Mouse (Mus musculus) macrophage (primary cell): ENCODE results near the gene Bcar3. TPM values are rescaled to one million over a fixed set of nuclear protein-coding genes. Genes with fewer than 3 reads are reported as not detected.

Source experiments
- H3K27ac ChIP-seq: fragments of 350-480 bp; formaldehyde crosslinking; 2 replicates; pipeline ENCODE4 v1.9.0; 2021
- H3K36me3 ChIP-seq: fragments of 350-480 bp; formaldehyde crosslinking; 2 replicates; pipeline ENCODE4 v1.9.0; 2021; ENCODE audit errors: inconsistent target
- H3K4me3 ChIP-seq: fragments of 350-480 bp; formaldehyde crosslinking; 2 replicates; pipeline ENCODE4 v1.9.0; 2021; ENCODE audit errors: inconsistent target
- H3K79me2 ChIP-seq: fragments of 350-480 bp; formaldehyde crosslinking; 2 replicates; pipeline ENCODE4 v1.9.0; 2021; ENCODE audit errors: inconsistent target
- WGBS: methylation state at CpG from one replicate; pipeline ENCODE4 v1.1.7; 2026; ENCODE audit warnings: inconsistent platforms; ENCODE audit not compliant: missing documents; 5-methylcytosine and 5-hydroxymethylcytosine counted together
- polyA plus RNA-seq: library from polyadenylated mRNA; stranded (reverse); fragments of 250-400 nt; gene quantifications from 3 replicates; pipeline ENCODE4 v1.2.4, GENCODE M21; 2018; ENCODE audit warnings: inconsistent platforms

Bcar3 gene
- polyA plus RNA-seq, 1 experiment from 2014 or later, result 14.2 TPM

DNA sequence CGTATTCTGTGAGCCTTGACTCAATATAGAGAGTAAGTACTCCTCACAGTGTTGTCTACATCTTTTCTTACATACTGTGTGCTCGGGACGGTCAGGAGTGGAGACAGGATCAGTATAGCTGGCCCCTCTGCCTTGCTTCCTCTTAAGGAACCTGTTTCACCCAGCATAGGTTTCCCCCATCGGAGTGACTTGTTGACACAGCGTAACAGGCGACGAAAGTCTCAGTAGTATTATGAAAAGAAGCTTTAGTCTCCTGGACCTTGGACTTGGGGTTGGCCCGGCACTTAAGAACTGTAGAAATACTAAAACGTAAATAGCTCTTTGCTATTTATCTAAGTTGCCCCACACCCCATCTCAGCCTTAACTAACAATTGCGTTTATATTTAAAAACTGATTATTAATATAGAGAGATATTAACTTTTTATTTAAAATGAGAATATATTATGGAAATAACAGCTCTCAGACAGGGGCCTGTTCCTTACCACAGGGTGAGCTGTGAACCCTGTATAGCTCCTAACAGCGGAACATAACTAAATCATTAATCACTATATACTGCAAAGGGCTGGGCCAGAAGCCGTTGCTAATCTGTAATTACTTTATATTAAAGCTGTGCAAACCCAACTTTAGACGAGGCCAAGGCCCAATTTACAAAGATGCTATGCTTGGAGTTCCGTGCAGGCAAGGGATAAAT lies 176.5 kb downstream of the Bcar3 start:
- no peaks in the 10 kb centered on the region for H3K36me3 ChIP-seq
- H3K27ac ChIP-seq, result no peak overlapping the region
- H3K4me3 ChIP-seq, result no peak overlapping the region
- 91% methylated on average over 13 of the region's 14 CpGs for WGBS
- peaks cover 94% of the 10 kb centered on the region for H3K79me2 ChIP-seq

DNA sequence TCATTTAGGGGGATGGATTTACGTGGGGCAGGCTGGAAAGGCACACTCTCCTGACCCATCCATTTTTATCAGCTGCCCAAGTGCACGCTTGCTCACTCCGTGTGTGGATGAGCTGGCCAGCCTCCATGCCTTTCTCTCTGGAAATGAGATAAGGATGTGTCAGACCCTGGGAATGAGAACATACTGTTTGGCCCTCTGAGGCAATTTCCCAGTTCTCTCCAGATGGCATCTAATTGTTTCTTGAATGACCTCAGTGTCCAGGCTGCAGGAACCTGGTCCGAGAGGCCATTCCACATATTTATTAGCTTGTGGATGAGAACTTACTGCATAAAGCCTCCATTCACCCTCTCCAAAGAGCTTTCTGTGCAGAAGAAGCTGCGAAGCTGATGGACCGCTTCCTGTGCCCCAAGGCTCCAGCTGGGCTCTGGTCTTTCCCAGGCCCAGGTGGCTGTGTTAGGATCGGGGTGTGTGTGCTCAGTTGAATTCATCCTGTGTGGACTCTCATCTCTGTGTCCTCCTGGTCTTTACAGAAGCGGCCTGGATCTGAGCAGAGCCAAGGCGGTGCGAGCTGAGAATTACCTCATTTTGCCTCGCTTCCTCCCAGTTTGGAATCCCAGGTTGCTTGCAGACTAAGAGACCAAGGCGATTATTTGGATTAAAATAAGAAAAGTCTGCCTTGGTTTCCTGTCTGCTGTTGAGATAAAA lies 177.2 kb downstream of the Bcar3 start:
- peaks cover 100% of the 10 kb centered on the region for H3K79me2 ChIP-seq
- 90% methylated on average over 12 of the region's 12 CpGs for WGBS
- H3K27ac ChIP-seq, result no peak overlapping the region
- no peak overlapping the region for H3K4me3 ChIP-seq
- H3K36me3 ChIP-seq, result no peaks in the 10 kb centered on the region

DNA sequence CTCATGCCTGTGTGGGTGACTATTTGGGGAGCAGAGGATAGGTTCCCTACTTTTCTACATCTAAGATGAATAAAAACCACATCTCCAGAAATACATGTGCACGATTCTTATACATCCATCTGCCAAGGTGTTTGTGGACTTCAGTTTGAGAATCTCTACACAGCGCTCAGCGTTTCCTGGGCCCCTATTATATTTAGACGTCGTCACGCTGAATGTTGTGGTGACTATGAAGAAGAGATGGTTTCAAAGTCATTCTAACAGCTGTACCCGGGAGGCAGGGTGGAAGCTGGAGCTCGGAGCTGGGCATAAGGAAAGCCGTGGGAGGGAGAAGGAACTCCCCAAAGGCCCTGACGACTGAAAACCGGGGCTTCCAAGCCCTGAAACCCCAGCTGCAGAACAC lies 178.5 kb downstream of the Bcar3 start:
- no peak overlapping the region for H3K27ac ChIP-seq
- no peaks in the 10 kb centered on the region for H3K36me3 ChIP-seq
- H3K4me3 ChIP-seq, result no peak overlapping the region
- peaks cover 100% of the 10 kb centered on the region for H3K79me2 ChIP-seq
- 88% methylated on average over 7 of the region's 11 CpGs for WGBS

- no peaks in the 10 kb centered on the region for H3K36me3 ChIP-seq
- WGBS, result 90% methylated on average over 11 of the region's 11 CpGs
- H3K79me2 ChIP-seq, result peaks cover 100% of the 10 kb centered on the region
- H3K27ac ChIP-seq, result no peak overlapping the region
- no peak overlapping the region for H3K4me3 ChIP-seq
These were observed 179.6 kb downstream of the Bcar3 start for GRCm38 (mm10) chr3:122473523-122474034.

DNA sequence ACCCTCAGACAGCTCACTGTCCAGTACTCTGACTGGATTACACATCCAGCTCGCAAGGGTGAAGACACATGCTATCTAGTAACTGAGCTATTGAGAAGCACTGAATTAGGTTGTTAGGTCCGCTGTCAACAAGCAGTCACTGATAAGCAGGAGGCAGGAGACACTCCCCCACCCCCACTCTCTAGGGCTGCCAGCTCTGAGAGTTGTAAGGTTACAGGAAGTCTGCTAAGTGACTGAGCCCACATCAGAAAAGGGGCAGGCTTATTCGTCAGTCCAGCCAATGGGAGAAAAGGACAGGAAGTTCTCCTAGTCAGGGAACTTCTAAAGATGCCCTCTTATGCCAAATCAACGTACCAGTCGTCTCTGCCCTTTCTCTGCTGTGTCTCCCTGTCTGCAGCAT lies 180.1 kb downstream of the Bcar3 start:
- Histone ChIP-seq H3K4me3 (no peak overlapping the region), H3K36me3 (no peaks in the 10 kb centered on the region), H3K27ac (no peak overlapping the region), H3K79me2 (peaks cover 100% of the 10 kb centered on the region)
- WGBS, result 19% methylated on average over 5 of the region's 5 CpGs

DNA sequence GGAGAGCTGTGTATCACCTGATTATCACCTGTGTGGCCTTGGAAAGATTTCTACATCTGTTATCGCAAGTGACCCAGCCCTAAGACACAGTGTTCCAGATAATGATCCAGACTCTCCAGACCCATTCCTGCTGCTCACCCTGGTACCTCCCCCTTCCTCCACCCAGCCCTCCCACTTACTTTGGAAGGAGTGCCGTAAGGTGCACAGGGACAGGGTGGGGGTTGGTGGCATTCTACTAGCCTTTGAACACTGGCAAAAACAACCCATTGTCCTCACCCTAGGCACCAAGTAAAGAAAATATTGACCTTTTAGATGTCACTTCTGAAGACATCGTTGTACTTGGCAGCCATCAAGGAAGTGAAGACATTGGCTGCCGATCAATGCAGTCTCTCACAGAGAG lies 180.9 kb downstream of the Bcar3 start:
- WGBS, result 75% methylated on average over 4 of the region's 4 CpGs
- H3K36me3 ChIP-seq, result no peaks in the 10 kb centered on the region
- H3K79me2 ChIP-seq, result peaks cover 100% of the 10 kb centered on the region
- no peak overlapping the region for H3K27ac ChIP-seq
- H3K4me3 ChIP-seq, result no peak overlapping the region

DNA sequence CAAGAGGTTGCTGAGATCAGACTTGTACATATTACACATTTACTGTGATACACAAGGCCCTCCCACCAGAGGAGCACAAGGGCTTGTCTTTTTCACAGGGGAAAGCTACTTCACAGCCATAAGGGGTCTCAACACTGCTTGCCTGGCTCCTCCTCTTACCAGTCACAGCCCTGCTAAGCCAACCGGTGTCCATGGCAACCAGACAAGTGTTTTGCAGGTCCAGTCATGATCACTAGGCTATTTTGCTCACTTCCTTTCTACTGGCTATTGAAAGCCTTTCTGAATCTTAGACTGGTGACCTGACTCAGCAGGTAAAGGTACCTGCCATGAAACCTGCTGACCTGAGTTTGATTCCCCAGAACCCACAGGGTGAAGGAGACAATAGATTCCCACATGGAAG lies 181.8 kb downstream of the Bcar3 start:
- peaks cover 100% of the 10 kb centered on the region for H3K79me2 ChIP-seq
- no peak overlapping the region for H3K4me3 ChIP-seq
- no peak overlapping the region for H3K27ac ChIP-seq
- H3K36me3 ChIP-seq, result no peaks in the 10 kb centered on the region
- WGBS, result 85% methylated on average over 1 of the region's 1 CpGs

DNA sequence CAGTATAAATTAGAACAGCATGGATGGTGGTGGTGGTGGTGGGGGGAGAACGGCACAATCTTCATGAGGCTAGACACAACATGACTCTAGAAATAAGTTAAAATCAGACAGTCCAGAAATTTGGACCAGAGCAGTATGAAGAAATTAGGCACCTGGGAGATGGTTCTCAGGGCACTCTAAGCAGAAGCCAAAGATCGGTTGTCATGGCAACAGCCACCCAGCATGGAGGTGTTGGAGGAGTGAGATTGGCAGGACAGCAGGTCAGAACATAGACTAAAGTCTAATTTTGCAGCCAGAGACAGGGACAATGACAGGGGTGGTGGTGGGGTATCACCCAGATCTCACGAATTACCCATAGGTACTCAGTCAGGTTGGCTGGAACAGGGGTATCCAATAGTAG lies 182.7 kb downstream of the Bcar3 start:
- no peak overlapping the region for H3K27ac ChIP-seq
- H3K79me2 ChIP-seq, result peaks cover 100% of the 10 kb centered on the region
- H3K4me3 ChIP-seq, result no peak overlapping the region
- H3K36me3 ChIP-seq, result no peaks in the 10 kb centered on the region
- WGBS, result 92% methylated on average over 3 of the region's 3 CpGs

DNA sequence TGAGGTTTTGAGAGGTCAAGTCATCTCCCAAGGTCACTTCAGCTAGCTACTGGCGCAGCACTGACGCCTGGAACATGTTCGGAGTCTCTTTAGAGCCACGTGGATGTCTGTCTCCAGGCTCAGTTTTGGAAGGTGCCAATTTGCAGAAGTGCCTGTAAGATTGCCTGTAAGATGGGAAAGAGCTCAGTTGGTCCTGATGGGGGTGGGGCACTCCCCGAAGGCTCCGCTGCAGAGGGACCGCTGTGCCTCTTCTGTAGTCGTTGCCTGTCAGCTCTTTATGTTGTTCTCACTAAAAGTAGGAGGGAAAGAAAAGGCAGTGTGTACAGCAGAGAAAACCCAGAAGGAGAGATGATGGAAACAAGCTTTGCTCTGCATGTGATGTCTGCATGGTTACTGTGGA lies 183.6 kb downstream of the Bcar3 start:
- Histone ChIP-seq H3K4me3 (no peak overlapping the region), H3K79me2 (peaks cover 100% of the 10 kb centered on the region), H3K36me3 (no peaks in the 10 kb centered on the region), H3K27ac (no peak overlapping the region)
- 81% methylated on average over 8 of the region's 8 CpGs for WGBS

GRCm38 (mm10) chr3:122478735-122479134 lies 184.8 kb downstream of the Bcar3 start:
- Histone ChIP-seq H3K36me3 (no peaks in the 10 kb centered on the region), H3K27ac (no peak overlapping the region), H3K79me2 (peaks cover 100% of the 10 kb centered on the region), H3K4me3 (no peak overlapping the region)
- WGBS, result 95% methylated on average over 3 of the region's 3 CpGs

GRCm38 (mm10) chr3:122480065-122480675 lies 186.2 kb downstream of the Bcar3 start:
- Histone ChIP-seq H3K36me3 (no peaks in the 10 kb centered on the region), H3K27ac (no peak overlapping the region), H3K4me3 (no peak overlapping the region), H3K79me2 (peaks cover 100% of the 10 kb centered on the region)
- 48% methylated on average over 8 of the region's 8 CpGs for WGBS

GRCm38 (mm10) chr3:122480986-122481385 lies 187.1 kb downstream of the Bcar3 start:
- Histone ChIP-seq H3K36me3 (no peaks in the 10 kb centered on the region), H3K4me3 (no peak overlapping the region), H3K79me2 (peaks cover 100% of the 10 kb centered on the region), H3K27ac (no peak overlapping the region)
- WGBS, result 81% methylated on average over 5 of the region's 5 CpGs

DNA sequence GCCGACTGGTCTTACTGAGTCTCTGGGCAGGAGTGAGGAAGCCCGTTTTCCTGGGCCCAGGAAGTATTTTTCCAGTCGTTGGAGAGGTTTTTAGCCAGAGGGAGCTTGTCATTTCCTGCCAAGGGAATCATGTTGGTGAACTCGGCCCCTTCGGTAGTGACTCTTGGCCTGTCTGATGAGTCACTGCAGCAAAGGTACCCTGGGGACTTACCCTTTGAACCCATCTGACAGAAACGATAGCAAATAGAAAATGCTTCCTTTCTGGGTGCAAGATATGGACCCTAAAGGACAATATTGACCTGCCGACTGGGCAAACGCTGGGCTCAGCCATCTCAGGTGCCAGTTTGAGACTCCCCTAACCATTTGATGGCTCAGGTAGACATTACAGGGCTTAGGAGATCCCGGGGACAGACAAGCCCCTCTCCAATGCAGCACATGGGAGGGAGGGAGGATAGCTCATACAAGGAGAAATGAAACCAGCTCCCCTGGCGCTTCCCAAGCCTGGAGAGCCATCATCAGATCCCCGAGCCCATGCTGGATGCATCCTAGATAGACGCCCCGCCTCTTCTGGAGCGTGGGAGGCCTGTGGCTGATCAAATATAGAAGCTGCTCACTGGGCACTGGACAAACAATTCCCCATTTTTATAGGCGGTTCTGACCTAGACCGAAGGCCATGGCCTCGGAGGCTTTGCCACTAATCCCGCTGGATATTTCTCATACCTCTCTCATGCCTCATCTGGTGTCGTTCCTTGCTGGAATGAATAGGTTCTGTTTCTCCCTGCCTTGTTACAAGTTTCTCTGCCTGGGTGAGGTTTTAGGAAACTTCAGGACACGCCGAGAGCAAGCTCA lies 188.2 kb downstream of the Bcar3 start:
- H3K4me3 ChIP-seq, result no peak overlapping the region
- 94% methylated on average over 19 of the region's 21 CpGs for WGBS
- H3K36me3 ChIP-seq, result no peaks in the 10 kb centered on the region
- no peak overlapping the region for H3K27ac ChIP-seq
- peaks cover 100% of the 10 kb centered on the region for H3K79me2 ChIP-seq

DNA sequence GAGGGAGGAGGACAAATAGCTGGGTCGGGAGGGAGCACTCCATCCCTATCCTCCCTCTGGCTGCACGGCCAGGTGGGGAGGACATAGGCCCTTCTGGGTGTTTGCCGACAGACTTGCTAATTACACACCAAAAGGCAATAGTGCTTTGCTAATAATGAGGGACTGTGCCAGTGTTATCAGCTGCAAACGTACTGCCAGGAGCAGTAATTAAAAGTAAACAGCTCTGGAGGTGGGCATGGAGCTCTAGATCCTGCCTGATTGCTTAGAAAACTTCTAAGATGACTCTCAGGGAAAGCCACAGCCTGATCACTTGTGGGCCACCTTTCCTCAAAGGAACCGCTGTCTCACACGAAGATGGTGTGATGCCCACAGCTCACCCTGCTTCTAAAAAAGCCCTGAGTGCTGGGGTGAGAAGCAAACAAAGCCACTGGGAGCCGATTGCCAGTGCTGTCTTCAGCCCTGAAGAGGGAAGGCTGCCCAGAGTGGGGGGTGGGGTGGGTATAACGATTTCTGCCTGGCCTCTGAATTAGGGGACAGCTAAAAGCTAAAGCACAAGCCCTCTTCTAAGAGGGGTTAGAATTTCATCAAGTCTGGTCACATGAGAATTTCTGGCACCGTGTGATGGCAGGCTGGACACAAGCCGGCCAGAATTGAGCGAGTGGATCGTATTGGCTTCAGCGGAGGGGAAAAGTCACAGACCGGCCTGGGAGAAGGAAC lies 189.3 kb downstream of the Bcar3 start:
- H3K4me3 ChIP-seq, result no peak overlapping the region
- peaks cover 100% of the 10 kb centered on the region for H3K79me2 ChIP-seq
- H3K27ac ChIP-seq, result no peak overlapping the region
- 86% methylated on average over 14 of the region's 14 CpGs for WGBS
- no peaks in the 10 kb centered on the region for H3K36me3 ChIP-seq
